Mouse (Mus musculus) intestine, embryonic 14.5 days (tissue): ENCODE results near the gene Gemin8. TPM values are rescaled to one million over a fixed set of nuclear protein-coding genes. Genes with fewer than 3 reads are reported as not detected.

Experiments used
- ATAC-seq: fragments of 200-750 bp; cut with Nextera tagmentation; replicated peaks from 2 replicates; pipeline ENCODE4 v1.8.0; 2017; ENCODE audit warnings: low read depth, moderate number of reproducible peaks, moderate TSS enrichment, moderate library complexity; ENCODE audit not compliant: low FRiP score, low TSS enrichment
- DNase-seq: peaks from one replicate; pipeline ENCODE4 v3.0.0-alpha.2; 2018; ENCODE audit warnings: low spot score
- H3K27ac ChIP-seq: fragments of 300-500 bp; sonication (generic); 2 replicates; pipeline ENCODE4 v1.5.1; 2014; ENCODE audit warnings: low read depth, mild to moderate bottlenecking, control low read depth
- H3K27me3 ChIP-seq: fragments of 300-500 bp; sonication (generic); replicated peaks from 2 replicates; pipeline ENCODE4 v1.6.1; 2014; ENCODE audit warnings: low read length, control low read depth; ENCODE audit not compliant: control insufficient read depth, insufficient read depth
- H3K36me3 ChIP-seq: fragments of 300-500 bp; sonication (generic); 2 replicates; pipeline ENCODE4 v1.6.1; 2014; ENCODE audit warnings: low read length, control low read depth; ENCODE audit not compliant: control insufficient read depth, insufficient read depth
- H3K4me1 ChIP-seq: fragments of 300-500 bp; sonication (generic); replicated peaks from 2 replicates; pipeline ENCODE4 v1.6.1; 2014; ENCODE audit warnings: low read length, control low read depth, mixed read lengths; ENCODE audit not compliant: control insufficient read depth, insufficient read depth
- H3K4me2 ChIP-seq: fragments of 300-500 bp; sonication (generic); 2 replicates; pipeline ENCODE4 v1.6.1; 2014; ENCODE audit warnings: low read length
- H3K4me3 ChIP-seq: fragments of 300-500 bp; sonication (generic); 2 replicates; pipeline ENCODE4 v1.5.1; 2014; ENCODE audit warnings: low read depth, low read length, control low read depth, mixed read lengths
- H3K9ac ChIP-seq: fragments of 300-500 bp; sonication (generic); 2 replicates; pipeline ENCODE4 v1.6.1; 2014; ENCODE audit warnings: mild to moderate bottlenecking, low read length
- H3K9me3 ChIP-seq: fragments of 300-500 bp; sonication (generic); 2 replicates; pipeline ENCODE4 v1.6.1; 2016; ENCODE audit warnings: low read length, control low read depth; ENCODE audit not compliant: control insufficient read depth
- WGBS: fragments of 180-500 bp; shearing (Covaris S2); extraction: QIAGEN DNeasy Blood & Tissue Kit; methylation state at CpG from one replicate; pipeline ENCODE4 v1.1.7; 2014; 5-methylcytosine and 5-hydroxymethylcytosine counted together
- polyA plus RNA-seq: library from polyadenylated mRNA; unstranded; fragments of >200 nt; fragmentation: Nextera tagmentation; extraction: Ambion mirVana; gene quantifications from 2 replicates; pipeline ENCODE4 v1.2.1, GENCODE M21; 2014

The Gemin8 gene
- polyA plus RNA-seq, 1 experiment from 2014 or later = 14.2 TPM

GRCm38 (mm10) chrX:166239520-166239919, 69.3 kb downstream of the Gemin8 start:
- peak overlapping the region; percentile 51 for H3K9ac ChIP-seq
- H3K36me3 ChIP-seq = no peaks in the 10 kb centered on the region
- H3K27ac ChIP-seq = no peak overlapping the region
- H3K4me3 ChIP-seq = peak overlapping the region; percentile 48
- ATAC-seq (no peak), DNase-seq (peak; percentile 66)
- WGBS = 16% methylated on average over 13 of the region's 13 CpGs
- H3K9me3 ChIP-seq = no peaks in the 10 kb centered on the region
- H3K27me3 ChIP-seq = peaks cover 31% of the 10 kb centered on the region; the same call in 1 of the 2 replicates
- peak overlapping the region; percentile 76 for H3K4me2 ChIP-seq
- H3K4me1 ChIP-seq = no peaks in the 10 kb centered on the region

Other genes starting within 250 kb of the Gemin8 start
- 24.2 and 26.5 TPM in 2 replicates for gene Gpm6b, start 68.5 kb downstream of the Gemin8 start, polyA plus RNA-seq